Mouse (Mus musculus): ENCODE results near the gene Map2k3. TPM values are rescaled to one million over a fixed set of nuclear protein-coding genes. Genes with fewer than 3 reads are reported as not detected.

The Map2k3 gene
- total and polyA plus RNA-seq, 3 experiments: 73.2 to 132 (median 111) TPM

GRCm38 (mm10) chr11:60930724-60931281 is 1.0 kb upstream of the Map2k3 start (continued):
- TF ChIP-seq ZC3H11A (IDR thresholded peaks at IDR 0.05; ENCODE audit: low read depth, low read length) (no peak), UBTF (IDR thresholded peaks at IDR 0.05; ENCODE audit: borderline replicate concordance, insufficient read depth, low read depth, low read length) (peak; percentile 64; the same call in 1 of the 2 replicates), RCOR1 (IDR thresholded peaks at IDR 0.05; ENCODE audit: low read depth, low read length) (no peak), JUND (IDR thresholded peaks at IDR 0.05; ENCODE audit: low read depth, low read length) (no peak), TBP (IDR thresholded peaks at IDR 0.05; ENCODE audit: low read depth, low read length) (no peak), ZMIZ1 (IDR thresholded peaks at IDR 0.05; ENCODE audit: low read depth, low read length) (no peak), ETS1 (IDR thresholded peaks at IDR 0.05; ENCODE audit: low read depth, low read length) (no peak), EP300 (IDR thresholded peaks at IDR 0.05; ENCODE audit: low read depth in 1 of 2, low read length in 2 of 2) (no peak)

- H3K27ac ChIP-seq (ENCODE audit: control insufficient read depth, low read depth, low read length): no peak overlapping the region; the same call in 1 of the 2 replicates
- peaks cover 0 to 32% of the 10 kb centered on the region in 2 experiments; a peak in 2 of 4 replicates for H3K36me3 ChIP-seq (ENCODE audit: control insufficient read depth in 1 of 2, insufficient read depth in 2 of 2, low read length in 2 of 2)
- no peaks in the 10 kb centered on the region for H3K9me3 ChIP-seq (replicated peaks; ENCODE audit: insufficient read depth, low read length)
- H3K4me1 ChIP-seq (ENCODE audit: control insufficient read depth in 1 of 2, insufficient read depth in 2 of 2, low read length in 2 of 2): peaks cover 18 to 47% of the 10 kb centered on the region in 2 experiments
- DNase-seq (ENCODE audit: low read depth, low spot score): no peak
- H3K9ac ChIP-seq (ENCODE audit: control insufficient read depth, low read depth, low read length, poor library complexity, severe bottlenecking): peak overlapping the region; percentile 73
- H3K79me2 ChIP-seq (ENCODE audit: control insufficient read depth, insufficient read depth, low read length, poor library complexity): peaks cover 64% of the 10 kb centered on the region
- TF ChIP-seq MYC (IDR thresholded peaks at IDR 0.05; ENCODE audit: low read depth, low read length) (peak; percentile 75; the same call in 1 of the 2 replicates), MYB (IDR thresholded peaks at IDR 0.05; ENCODE audit: low read depth, low read length) (no peak), ZMIZ1 (IDR thresholded peaks at IDR 0.05; ENCODE audit: low read depth, low read length) (peak; percentile 77; the same call in 1 of the 2 replicates), RAD21 (IDR thresholded peaks at IDR 0.05; ENCODE audit: low read depth, low read length) (no peak), SIN3A (IDR thresholded peaks at IDR 0.05; ENCODE audit: low read length) (peak; percentile 81; the same call in 1 of the 2 replicates), ETS1 (IDR thresholded peaks at IDR 0.05; ENCODE audit: low read depth, low read length) (0 out of 2 replicates have a peak, but pooled peaks have one; percentile 37), ELF1 (IDR thresholded peaks at IDR 0.05; ENCODE audit: low read depth, low read length) (0 out of 2 replicates have a peak, but pooled peaks have one; percentile 35), MXI1 (IDR thresholded peaks at IDR 0.05; ENCODE audit: low read depth, low read length) (peak; percentile 95)
- no peaks in the 10 kb centered on the region for H3K27me3 ChIP-seq (ENCODE audit: control insufficient read depth in 1 of 2, insufficient read depth in 2 of 2, low read length in 2 of 2)
- H3K4me3 ChIP-seq (ENCODE audit: control insufficient read depth in 1 of 2, insufficient read depth in 1 of 2, low read depth in 2 of 2, low read length in 2 of 2): peak overlapping the region; percentile 64 to 72
Measured at GRCm38 (mm10) chr11:60931282-60931868, 458 bp upstream of the Map2k3 start.

- TF ChIP-seq SIN3A (IDR thresholded peaks at IDR 0.05; ENCODE audit: low read length): peak; percentile 42; the same call in 1 of the 2 replicates
- no peak for TF ChIP-seq POLR2AphosphoS2 (IDR thresholded peaks at IDR 0.05; ENCODE audit: low read length)
- no peaks in the 10 kb centered on the region for H3K27me3 ChIP-seq (ENCODE audit: control insufficient read depth in 1 of 2, insufficient read depth in 2 of 2, low read length in 2 of 2)
- H3K9me3 ChIP-seq (replicated peaks; ENCODE audit: insufficient read depth, low read length): no peaks in the 10 kb centered on the region
- H3K4me3 ChIP-seq (ENCODE audit: control insufficient read depth in 1 of 2, insufficient read depth in 1 of 2, low read depth in 2 of 2, low read length in 2 of 2): peak overlapping the region; percentile 71 to 99
- peaks cover 0 to 35% of the 10 kb centered on the region in 2 experiments; a peak in 3 of 4 replicates for H3K36me3 ChIP-seq (ENCODE audit: control insufficient read depth in 1 of 2, insufficient read depth in 2 of 2, low read length in 2 of 2)
- DNase-seq (ENCODE audit: low read depth, low spot score): peak; percentile 68
- H3K79me2 ChIP-seq (ENCODE audit: control insufficient read depth, insufficient read depth, low read length, poor library complexity): peaks cover 70% of the 10 kb centered on the region
- peak overlapping the region; percentile 40 for H3K27ac ChIP-seq (ENCODE audit: control insufficient read depth, low read depth, low read length)
- H3K9ac ChIP-seq (ENCODE audit: control insufficient read depth, low read depth, low read length, poor library complexity, severe bottlenecking): peak overlapping the region; percentile 90
- peaks cover 17 to 47% of the 10 kb centered on the region in 2 experiments for H3K4me1 ChIP-seq (ENCODE audit: control insufficient read depth in 1 of 2, insufficient read depth in 2 of 2, low read length in 2 of 2)
Measured at GRCm38 (mm10) chr11:60932503-60933020, 729 bp downstream of the Map2k3 start.
